Mouse (Mus musculus) heart, adult 2 months (tissue): Measurements from ENCODE around the gene Tph1. TPM values are rescaled to one million over a fixed set of nuclear protein-coding genes. Genes with fewer than 3 reads are reported as not detected.

ENCODE experiments used
- DNase-seq, 2 experiments: peaks; one replicate each; pipeline ENCODE4 v3.0.0; 2021
- H3K27ac ChIP-seq: fragments of 200-600 bp; 2 replicates; pipeline ENCODE4 v1.8.1; 2022
- H3K27me3 ChIP-seq: fragments of 200-500 bp; 2 replicates; pipeline ENCODE4 v1.6.1; 2012; ENCODE audit warnings: mild to moderate bottlenecking, low read length, inconsistent platforms, mixed read lengths; ENCODE audit not compliant: control insufficient read depth, insufficient read depth
- H3K36me3 ChIP-seq: fragments of 200-500 bp; 2 replicates; pipeline ENCODE4 v1.6.1; 2012; ENCODE audit warnings: low read length, inconsistent platforms; ENCODE audit not compliant: control insufficient read depth, insufficient read depth
- H3K4me1 ChIP-seq: fragments of 200-500 bp; 2 replicates; pipeline ENCODE4 v1.6.1; 2011; ENCODE audit warnings: low read length; ENCODE audit not compliant: control insufficient read depth, insufficient read depth
- H3K4me3 ChIP-seq: fragments of 200-600 bp; 2 replicates; pipeline ENCODE4 v1.8.1; 2022
- H3K79me2 ChIP-seq: fragments of 200-500 bp; replicated peaks from 2 replicates; pipeline ENCODE4 v1.6.1; 2012; ENCODE audit warnings: mild to moderate bottlenecking, inconsistent platforms, low read length, moderate library complexity, mixed read lengths; ENCODE audit not compliant: control insufficient read depth, insufficient read depth
- H3K9ac ChIP-seq: fragments of 200-500 bp; 2 replicates; pipeline ENCODE4 v1.6.1; 2012; ENCODE audit warnings: low read depth, mild to moderate bottlenecking, control low read depth, inconsistent platforms, low read length, mixed read lengths
- CTCF ChIP-seq: fragments of 200-600 bp; IDR thresholded peaks from 2 replicates; pipeline ENCODE4 v1.8.1; 2022; ENCODE audit warnings: antibody characterized with exemption, mild to moderate bottlenecking, moderate library complexity
- EP300 ChIP-seq: fragments of 200-500 bp; IDR thresholded peaks from 2 replicates; pipeline ENCODE4 v1.6.1; 2011; ENCODE audit warnings: low read depth, low read length, control low read depth; ENCODE audit not compliant: insufficient read depth
- POLR2A ChIP-seq: fragments of 200-500 bp; IDR thresholded peaks from 2 replicates; pipeline ENCODE4 v1.6.1; 2011; ENCODE audit warnings: mild to moderate bottlenecking, low read depth, low read length, control low read depth; ENCODE audit not compliant: insufficient read depth
- WGBS: fragments of 180-500 bp; shearing (Covaris S2); methylation state at CpG from one replicate; pipeline ENCODE4 v1.1.7; 2018; 5-methylcytosine and 5-hydroxymethylcytosine counted together
- intact Hi-C: fragments of 180-260 bp; cut with DNase I; formaldehyde crosslinking; loops from one replicate; pipeline ENCODE4 v1.15.1; 2025
- polyA plus RNA-seq: library from polyadenylated mRNA; depleted of rRNA; stranded (reverse); fragments of >200 nt; gene quantifications from 2 replicates; pipeline ENCODE4 v1.2.3, GENCODE M21; 2012
- total RNA-seq, 2 experiments: library from RNA; stranded (reverse); gene quantifications; 2 replicates each; pipeline ENCODE4 v1.2.3; 2021

Tph1 gene
- total and polyA plus RNA-seq, 3 experiments, result 0.23 TPM; not detected in 2

DNA sequence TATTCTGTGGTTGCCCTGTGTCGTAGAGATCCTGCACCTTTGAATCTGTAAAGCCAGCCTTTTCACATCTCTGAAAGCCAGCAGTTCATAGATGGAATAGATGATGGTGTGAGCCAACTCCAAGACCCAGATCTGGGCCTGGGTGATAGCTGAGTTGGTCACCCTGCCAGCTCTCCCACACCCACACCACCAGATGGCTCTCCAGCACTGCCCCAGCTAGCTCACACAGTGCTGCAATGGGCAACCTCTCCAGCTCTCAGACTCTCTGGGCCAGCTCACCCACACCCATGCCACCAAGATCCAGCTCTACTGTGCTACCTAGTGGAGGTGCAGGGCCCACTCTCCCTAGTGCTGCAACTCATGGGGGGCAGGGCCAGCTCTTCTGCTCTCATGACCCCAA, 29.2 kb downstream of the Tph1 start:
- H3K79me2 ChIP-seq, result no peaks in the 10 kb centered on the region
- 0 out of 2 replicates have a peak, but pooled peaks cover 2% of the 10 kb centered on the region for H3K27me3 ChIP-seq
- H3K27ac ChIP-seq, result no peak overlapping the region
- DNase-seq, result no peak
- H3K36me3 ChIP-seq, result no peaks in the 10 kb centered on the region
- no peak overlapping the region for H3K9ac ChIP-seq
- H3K4me1 ChIP-seq, result no peaks in the 10 kb centered on the region
- intact Hi-C loops, result no loop called here
- no peak overlapping the region for H3K4me3 ChIP-seq
- TF ChIP-seq EP300, result no peak
- TF ChIP-seq POLR2A, result no peak
- no peak for TF ChIP-seq CTCF
- 73% methylated on average over 1 of the region's 1 CpGs for WGBS

DNA sequence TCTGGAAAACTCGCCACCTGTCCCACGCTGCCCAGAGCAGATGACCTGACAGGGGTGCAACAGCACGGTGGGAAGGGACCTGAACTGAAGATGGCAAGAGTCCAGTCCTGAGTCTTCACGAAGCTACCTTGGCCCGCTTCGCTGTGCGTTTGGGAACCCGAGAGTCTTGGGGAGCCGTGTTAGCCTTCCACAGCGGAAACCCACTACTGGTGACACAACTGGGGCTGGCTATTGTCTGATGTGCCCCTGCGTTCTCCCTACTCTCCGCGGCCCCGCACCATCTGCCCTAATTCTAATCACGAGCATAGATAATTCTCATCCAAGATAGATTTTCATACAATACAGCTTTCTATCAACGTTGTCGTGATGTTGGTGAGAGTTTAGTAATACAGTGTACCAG, 32.3 kb downstream of the Tph1 start:
- Histone ChIP-seq H3K36me3 (no peaks in the 10 kb centered on the region), H3K27me3 (no peaks in the 10 kb centered on the region), H3K9ac (peak overlapping the region; percentile 58), H3K4me1 (no peaks in the 10 kb centered on the region), H3K4me3 (peak overlapping the region; percentile 59), H3K27ac (peak overlapping the region; percentile 59), H3K79me2 (no peaks in the 10 kb centered on the region)
- intact Hi-C loops, result no loop called here
- WGBS, result 12% methylated on average over 17 of the region's 17 CpGs
- DNase-seq, result no peak
- TF ChIP-seq POLR2A (no peak), EP300 (no peak), CTCF (no peak)

DNA sequence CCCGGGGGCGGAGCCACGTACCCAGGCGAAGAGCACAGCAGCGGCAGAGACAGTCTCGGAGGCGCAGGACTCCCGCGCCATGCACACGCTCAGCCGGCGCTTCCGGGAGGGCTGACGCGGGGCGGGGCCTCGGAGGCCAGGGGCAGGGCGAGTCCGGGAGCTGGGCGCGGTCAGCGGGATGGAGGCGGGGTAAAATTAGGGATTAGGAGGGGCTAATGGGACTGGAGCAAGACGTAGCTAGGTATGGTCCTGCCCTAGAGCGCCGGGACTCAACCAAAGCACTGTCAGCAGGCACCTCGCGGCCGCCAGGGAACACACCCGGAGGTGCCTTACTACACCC, 32.7 kb downstream of the Tph1 start, which contains the start of gene Sergef:
TSS of gene Sergef (minus strand) at position 116 of the 340 bp plus-strand sequence.
- Histone ChIP-seq H3K27me3 (no peaks in the 10 kb centered on the region), H3K9ac (peak within 1 kb of the TSS; percentile 78), H3K4me1 (no peaks in the 10 kb centered on the region), H3K27ac (peak within 1 kb of the TSS; percentile 59), H3K79me2 (no peaks in the 10 kb centered on the region), H3K36me3 (no peaks in the 10 kb centered on the region), H3K4me3 (peak within 1 kb of the TSS; percentile 59)
- TF ChIP-seq POLR2A (peak; percentile 63), CTCF (peak; percentile 21), EP300 (no peak)
- 0% methylated on average over 29 of the region's 30 CpGs for WGBS
- intact Hi-C loops, result no loop called here
- DNase-seq, result peak; percentile 93 to 94

DNA sequence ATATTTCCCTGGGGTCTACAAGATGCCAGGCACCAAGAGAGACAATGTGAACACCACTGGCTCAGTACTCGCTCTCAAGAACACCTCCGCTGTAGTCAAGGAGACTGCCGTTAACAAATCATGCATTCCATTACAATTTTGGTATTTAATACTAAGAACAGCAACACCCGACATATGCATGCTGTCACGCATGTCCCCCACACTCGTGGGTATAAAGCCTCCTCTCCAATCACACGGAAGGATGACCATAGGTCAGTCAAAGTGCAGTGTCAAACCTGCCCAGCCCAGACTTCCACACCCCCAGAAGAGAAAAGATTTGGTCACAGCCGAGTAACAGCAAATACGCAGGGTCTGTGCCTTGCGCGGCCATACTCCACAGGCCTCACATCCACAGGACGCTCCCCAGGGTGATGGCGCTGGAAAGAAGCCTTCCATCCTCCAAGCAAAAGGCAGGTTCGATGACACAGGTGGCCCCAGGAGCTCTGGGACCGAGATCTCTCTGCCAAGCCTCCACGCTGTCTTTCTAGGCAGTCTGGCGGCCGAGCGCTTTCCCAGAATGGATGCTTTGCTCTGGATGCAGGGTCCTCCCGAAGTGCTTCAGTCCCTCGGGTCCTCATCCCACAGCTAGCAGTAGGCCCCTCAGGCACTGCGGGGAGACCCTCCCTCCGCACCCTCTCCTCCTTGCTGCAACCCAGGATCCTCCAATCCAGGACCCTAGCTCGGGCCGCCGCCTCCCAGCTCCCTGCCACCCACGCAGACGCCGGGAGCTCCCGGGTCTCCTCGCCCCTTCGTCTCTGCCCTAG, 33.2 kb downstream of the Tph1 start:
- Histone ChIP-seq H3K4me1 (no peaks in the 10 kb centered on the region), H3K79me2 (no peaks in the 10 kb centered on the region), H3K4me3 (peak overlapping the region; percentile 59), H3K27ac (peak overlapping the region; percentile 59), H3K9ac (peak overlapping the region; percentile 78), H3K27me3 (no peaks in the 10 kb centered on the region), H3K36me3 (no peaks in the 10 kb centered on the region)
- 18% methylated on average over 32 of the region's 32 CpGs for WGBS
- peak in 1 of 2 experiments; percentile 6 for DNase-seq
- TF ChIP-seq EP300 (no peak), CTCF (no peak), POLR2A (no peak)
- intact Hi-C loops, result no loop called here

DNA sequence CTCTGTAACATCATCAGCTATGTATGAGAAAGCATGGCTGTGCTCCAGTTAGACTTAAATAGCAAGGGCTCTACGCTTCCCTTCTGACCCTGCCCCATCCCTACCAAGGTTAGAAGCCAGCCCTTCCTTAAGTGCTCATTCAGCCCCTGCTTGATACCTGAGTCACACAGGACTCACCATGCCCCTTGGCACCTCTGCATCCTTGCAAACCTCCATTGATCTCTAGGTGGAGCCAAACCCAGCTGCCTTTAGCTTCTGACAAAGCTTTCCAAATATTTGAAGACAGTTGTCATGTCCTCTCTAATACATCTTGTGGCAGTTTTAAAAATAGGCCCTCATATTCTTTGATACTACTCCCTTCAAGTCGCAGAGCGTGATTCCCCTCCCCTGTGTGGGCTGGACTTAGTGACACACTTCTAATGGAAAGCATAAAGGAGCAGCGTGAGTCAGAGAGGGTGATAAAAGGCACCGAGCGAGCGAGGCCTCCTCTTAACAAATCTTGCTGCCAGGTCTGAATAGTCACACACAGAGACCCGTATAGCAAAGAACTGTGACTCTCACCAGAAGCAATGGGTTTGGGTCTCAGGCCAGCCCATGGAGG, 43.9 kb downstream of the Tph1 start:
- no peak overlapping the region for H3K27ac ChIP-seq

DNA sequence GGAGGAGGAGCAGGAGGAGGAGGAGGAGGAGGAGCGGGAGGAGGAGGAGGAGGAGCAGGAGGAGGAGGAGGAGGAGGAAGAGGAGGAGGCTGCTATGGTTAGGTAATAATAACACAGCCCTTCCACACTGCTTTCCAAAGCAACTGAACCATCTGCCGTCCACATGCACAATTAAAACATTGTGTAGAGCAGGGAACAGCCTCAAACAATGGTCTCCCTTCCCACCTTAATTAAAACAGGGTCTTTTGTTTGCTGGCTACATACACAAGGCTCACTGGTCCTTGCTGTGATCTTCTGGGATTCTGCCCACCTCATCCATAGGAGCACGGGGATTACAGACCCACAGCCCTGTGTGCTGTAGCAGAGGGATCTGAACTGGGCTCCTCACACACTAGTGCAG, 48.4 kb downstream of the Tph1 start:
- 78% methylated on average over 2 of the region's 3 CpGs for WGBS
- DNase-seq, result no peak
- Histone ChIP-seq H3K27me3 (no peaks in the 10 kb centered on the region), H3K79me2 (no peaks in the 10 kb centered on the region), H3K36me3 (no peaks in the 10 kb centered on the region), H3K27ac (no peak overlapping the region), H3K9ac (no peak overlapping the region), H3K4me3 (no peak overlapping the region), H3K4me1 (peaks cover 2% of the 10 kb centered on the region; the same call in 1 of the 2 replicates)
- no peak for TF ChIP-seq CTCF
- intact Hi-C loops, result no loop called here

More for the DNA sequence above, 43.9 kb downstream of the Tph1 start:
- H3K4me3 ChIP-seq, result no peak overlapping the region
- H3K27me3 ChIP-seq, result no peaks in the 10 kb centered on the region
- TF ChIP-seq CTCF (peak; percentile 34), EP300 (no peak)
- DNase-seq, result no peak
- intact Hi-C loops, result no loop called here
- H3K4me1 ChIP-seq, result peaks cover 2% of the 10 kb centered on the region; the same call in 1 of the 2 replicates
- 54% methylated on average over 8 of the region's 8 CpGs for WGBS
- H3K79me2 ChIP-seq, result no peaks in the 10 kb centered on the region
- no peaks in the 10 kb centered on the region for H3K36me3 ChIP-seq
- H3K9ac ChIP-seq, result no peak overlapping the region
